Mouse (Mus musculus) midbrain, embryonic 16.5 days (tissue): ENCODE measurements at regions not wholly inside any gene's neighbourhood (a gene's known extent, or its start where the extent isn't known, plus 50 kb on each side); places are given as distances from the start of the nearest gene placed in this dataset.
A peak's percentile ranks its signal among the peaks of the same experiment; 100 is the strongest.

Experiments used
- ATAC-seq: fragments of 200-750 bp; cut with Nextera tagmentation; 2 replicates; pipeline ENCODE4 v1.8.0; 2017; ENCODE audit warnings: moderate TSS enrichment
- H3K27ac ChIP-seq: fragments of 300-500 bp; sonication (generic); 2 replicates; pipeline ENCODE4 v1.5.1; 2014; ENCODE audit warnings: mild to moderate bottlenecking, low read length, mixed read lengths
- H3K27me3 ChIP-seq: fragments of 300-500 bp; sonication (generic); 2 replicates; pipeline ENCODE4 v1.6.1; 2014; ENCODE audit warnings: low read depth, low read length, mixed read lengths; ENCODE audit not compliant: control insufficient read depth, insufficient read depth
- H3K36me3 ChIP-seq: fragments of 300-500 bp; sonication (generic); 2 replicates; pipeline ENCODE4 v1.6.1; 2014; ENCODE audit warnings: mild to moderate bottlenecking, low read length, moderate library complexity, mixed read lengths; ENCODE audit not compliant: control insufficient read depth, insufficient read depth
- H3K4me1 ChIP-seq: fragments of 300-500 bp; sonication (generic); 2 replicates; pipeline ENCODE4 v1.6.1; 2014; ENCODE audit warnings: mild to moderate bottlenecking, low read length, mixed read lengths; ENCODE audit not compliant: control insufficient read depth, insufficient read depth
- H3K4me2 ChIP-seq: fragments of 300-500 bp; sonication (generic); 2 replicates; pipeline ENCODE4 v1.6.1; 2014; ENCODE audit warnings: mild to moderate bottlenecking, low read length, mixed read lengths
- H3K4me3 ChIP-seq: fragments of 300-500 bp; sonication (generic); 2 replicates; pipeline ENCODE4 v1.5.1; 2014; ENCODE audit warnings: low read depth, mild to moderate bottlenecking, low read length, moderate library complexity, mixed read lengths
- H3K9ac ChIP-seq: fragments of 300-500 bp; sonication (generic); 2 replicates; pipeline ENCODE4 v1.6.1; 2014; ENCODE audit warnings: low read depth, low read length, mixed read lengths
- H3K9me3 ChIP-seq: fragments of 300-500 bp; sonication (generic); replicated peaks from 2 replicates; pipeline ENCODE4 v1.6.1; 2014; ENCODE audit warnings: mild to moderate bottlenecking, low read length, mixed read lengths; ENCODE audit not compliant: control insufficient read depth, poor library complexity, severe bottlenecking
- WGBS: fragments of 180-500 bp; shearing (Covaris S2); extraction: QIAGEN DNeasy Blood & Tissue Kit; methylation state at CpG from one replicate; pipeline ENCODE4 v1.1.7; 2014; 5-methylcytosine and 5-hydroxymethylcytosine counted together

DNA sequence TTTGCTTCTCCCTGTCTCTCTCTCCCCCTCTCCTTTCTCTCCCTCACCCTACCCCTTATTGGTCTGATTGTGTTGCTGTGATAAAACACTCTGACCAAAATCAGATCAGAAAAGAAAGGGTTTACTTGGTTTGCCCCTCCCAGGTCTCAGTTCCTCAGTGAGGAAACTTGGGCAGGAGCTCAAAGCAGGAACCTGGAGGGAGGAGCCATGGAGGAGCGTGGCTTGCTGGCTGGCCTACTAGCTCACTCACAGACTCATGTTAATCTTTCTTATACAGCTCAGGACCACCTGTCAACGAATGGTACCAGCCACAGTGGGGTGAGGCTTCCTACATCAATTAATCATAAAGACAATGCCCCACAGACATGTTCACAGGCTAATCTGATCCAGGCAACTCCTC, 339.4 kb downstream of the Fam49a start:
- Histone ChIP-seq H3K36me3 (no peaks in the 10 kb centered on the region), H3K4me3 (no peak overlapping the region), H3K9ac (no peak overlapping the region), H3K4me1 (no peaks in the 10 kb centered on the region), H3K9me3 (no peaks in the 10 kb centered on the region), H3K27me3 (no peaks in the 10 kb centered on the region), H3K4me2 (no peak overlapping the region), H3K27ac (no peak overlapping the region)
- WGBS = 58% methylated on average over 2 of the region's 2 CpGs
- no peak for ATAC-seq

DNA sequence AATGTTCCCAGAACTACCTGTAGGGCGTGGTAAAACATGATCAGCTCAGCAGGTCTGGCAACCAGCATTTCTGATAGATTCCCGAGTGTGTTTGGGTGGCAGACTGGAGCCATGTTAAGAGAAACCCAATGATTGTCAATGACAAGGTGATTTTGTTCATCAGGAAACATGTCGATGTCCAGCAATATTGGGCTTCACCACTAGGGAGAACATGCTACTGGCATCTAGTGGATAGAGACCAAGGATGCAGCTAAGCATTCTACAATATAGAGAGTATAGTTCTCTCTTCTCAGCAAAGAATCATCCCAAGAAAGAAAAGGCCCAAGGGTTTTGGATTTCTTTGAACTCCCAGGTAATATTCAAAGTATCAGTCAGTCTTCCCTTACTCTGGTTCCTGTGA, 333.5 kb downstream of the Fam49a start:
- WGBS = 93% methylated on average over 3 of the region's 3 CpGs
- no peaks in the 10 kb centered on the region for H3K27me3 ChIP-seq
- no peak overlapping the region for H3K27ac ChIP-seq
- H3K9ac ChIP-seq = no peak overlapping the region
- no peak for ATAC-seq
- H3K4me1 ChIP-seq = peaks cover 13% of the 10 kb centered on the region
- H3K9me3 ChIP-seq = no peaks in the 10 kb centered on the region
- no peak overlapping the region for H3K4me3 ChIP-seq
- H3K4me2 ChIP-seq = no peak overlapping the region
- no peaks in the 10 kb centered on the region for H3K36me3 ChIP-seq

GRCm38 (mm10) chr12:12594567-12594966, 332.6 kb downstream of the Fam49a start:
- Histone ChIP-seq H3K4me2 (no peak overlapping the region), H3K27ac (no peak overlapping the region), H3K9me3 (no peaks in the 10 kb centered on the region), H3K36me3 (no peaks in the 10 kb centered on the region), H3K27me3 (no peaks in the 10 kb centered on the region), H3K9ac (no peak overlapping the region), H3K4me1 (peaks cover 13% of the 10 kb centered on the region), H3K4me3 (no peak overlapping the region)
- WGBS = 92% methylated on average over 3 of the region's 3 CpGs
- no peak for ATAC-seq

DNA sequence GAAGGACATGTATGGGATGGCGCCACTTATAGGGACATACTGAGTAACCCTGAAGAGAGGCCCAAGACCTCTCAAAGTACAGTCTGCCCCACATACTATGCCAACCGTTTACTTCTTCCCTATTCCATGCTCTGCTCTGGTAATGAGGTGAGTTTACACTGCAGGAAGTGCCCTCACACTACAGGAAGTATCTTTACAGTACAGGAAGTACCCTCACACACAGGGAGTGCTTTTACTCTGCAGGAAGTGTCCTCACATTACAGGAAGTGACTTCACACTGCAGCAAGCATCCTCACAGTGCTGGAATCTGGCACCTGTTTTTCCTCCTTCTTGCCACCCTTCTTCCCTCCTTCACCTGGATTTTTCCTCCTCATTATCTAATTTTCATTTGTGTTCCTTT, 331.4 kb downstream of the Fam49a start:
- Histone ChIP-seq H3K4me1 (peaks cover 13% of the 10 kb centered on the region), H3K4me2 (no peak overlapping the region), H3K9ac (no peak overlapping the region), H3K27ac (no peak overlapping the region), H3K27me3 (no peaks in the 10 kb centered on the region), H3K9me3 (no peaks in the 10 kb centered on the region), H3K4me3 (no peak overlapping the region), H3K36me3 (no peaks in the 10 kb centered on the region)
- whole genome bisulfite sequencing = 93% methylated on average over 2 of the region's 2 CpGs
- ATAC-seq = no peak

DNA sequence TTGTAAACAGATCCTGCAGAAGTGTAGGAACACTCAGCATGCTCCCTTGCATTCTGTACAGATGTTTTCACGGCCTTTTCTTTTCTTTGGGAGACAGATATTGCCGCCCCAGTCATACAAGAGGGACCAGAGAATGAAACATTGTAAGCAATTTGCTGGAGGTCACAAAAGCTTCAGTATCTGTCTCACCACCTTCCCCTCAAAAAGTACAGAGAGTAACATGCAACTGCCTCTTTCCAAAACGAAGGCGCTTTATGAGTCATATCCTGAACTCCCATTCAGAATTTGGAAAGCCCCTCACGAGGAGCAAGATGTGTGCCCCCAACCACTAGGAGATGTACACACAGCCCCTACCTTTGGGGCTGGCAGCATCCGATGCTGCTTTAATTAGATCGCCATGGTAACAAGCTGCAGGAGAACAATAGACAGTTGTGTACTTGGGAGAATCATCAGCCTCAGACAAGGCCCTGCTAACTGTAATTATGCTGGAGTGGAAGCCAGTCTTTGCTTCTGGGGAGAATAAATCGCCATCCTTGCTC, 328.9 kb downstream of the Fam49a start:
- Histone ChIP-seq H3K27ac (peak overlapping the region; percentile 50), H3K4me1 (peaks cover 13% of the 10 kb centered on the region), H3K9me3 (no peaks in the 10 kb centered on the region), H3K9ac (no peak overlapping the region), H3K4me2 (no peak overlapping the region), H3K27me3 (no peaks in the 10 kb centered on the region), H3K4me3 (no peak overlapping the region), H3K36me3 (no peaks in the 10 kb centered on the region)
- 37% methylated on average over 8 of the region's 8 CpGs for WGBS
- ATAC-seq = peak; percentile 96

GRCm38 (mm10) chr12:12588771-12589370, 326.9 kb downstream of the Fam49a start:
- WGBS = 92% methylated on average over 5 of the region's 5 CpGs
- no peak overlapping the region for H3K27ac ChIP-seq

DNA sequence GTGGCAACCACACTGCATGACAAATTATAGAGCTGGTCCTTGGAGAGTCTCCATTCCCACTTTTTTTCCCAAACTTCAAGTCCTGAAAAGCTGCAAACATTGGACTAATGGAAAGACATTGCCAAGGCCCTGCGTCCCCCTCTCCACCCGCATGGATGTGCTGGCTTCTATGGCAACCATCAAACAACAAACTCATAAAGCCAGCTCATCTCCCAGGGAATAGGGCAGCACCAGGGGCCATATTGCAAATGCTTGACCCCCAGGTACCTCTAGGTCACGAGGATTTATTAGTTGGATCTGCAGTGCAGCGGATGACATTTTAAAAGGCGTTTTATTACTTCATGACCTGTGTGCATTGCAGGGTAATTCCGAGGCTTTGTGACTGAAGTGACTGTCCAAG, 324.5 kb downstream of the Fam49a start:
- Histone ChIP-seq H3K27ac (no peak overlapping the region), H3K4me1 (peaks cover 11% of the 10 kb centered on the region), H3K36me3 (no peaks in the 10 kb centered on the region), H3K4me3 (no peak overlapping the region), H3K9ac (no peak overlapping the region), H3K27me3 (no peaks in the 10 kb centered on the region), H3K9me3 (no peaks in the 10 kb centered on the region), H3K4me2 (no peak overlapping the region)
- 83% methylated on average over 6 of the region's 6 CpGs for WGBS
- no peak for ATAC-seq

More at GRCm38 (mm10) chr12:12588771-12589370, 326.9 kb downstream of the Fam49a start:
- Histone ChIP-seq H3K4me1 (peaks cover 13% of the 10 kb centered on the region), H3K9me3 (no peaks in the 10 kb centered on the region), H3K27me3 (no peaks in the 10 kb centered on the region), H3K9ac (no peak overlapping the region), H3K4me3 (no peak overlapping the region), H3K36me3 (no peaks in the 10 kb centered on the region), H3K4me2 (no peak overlapping the region)
- no peak for ATAC-seq

DNA sequence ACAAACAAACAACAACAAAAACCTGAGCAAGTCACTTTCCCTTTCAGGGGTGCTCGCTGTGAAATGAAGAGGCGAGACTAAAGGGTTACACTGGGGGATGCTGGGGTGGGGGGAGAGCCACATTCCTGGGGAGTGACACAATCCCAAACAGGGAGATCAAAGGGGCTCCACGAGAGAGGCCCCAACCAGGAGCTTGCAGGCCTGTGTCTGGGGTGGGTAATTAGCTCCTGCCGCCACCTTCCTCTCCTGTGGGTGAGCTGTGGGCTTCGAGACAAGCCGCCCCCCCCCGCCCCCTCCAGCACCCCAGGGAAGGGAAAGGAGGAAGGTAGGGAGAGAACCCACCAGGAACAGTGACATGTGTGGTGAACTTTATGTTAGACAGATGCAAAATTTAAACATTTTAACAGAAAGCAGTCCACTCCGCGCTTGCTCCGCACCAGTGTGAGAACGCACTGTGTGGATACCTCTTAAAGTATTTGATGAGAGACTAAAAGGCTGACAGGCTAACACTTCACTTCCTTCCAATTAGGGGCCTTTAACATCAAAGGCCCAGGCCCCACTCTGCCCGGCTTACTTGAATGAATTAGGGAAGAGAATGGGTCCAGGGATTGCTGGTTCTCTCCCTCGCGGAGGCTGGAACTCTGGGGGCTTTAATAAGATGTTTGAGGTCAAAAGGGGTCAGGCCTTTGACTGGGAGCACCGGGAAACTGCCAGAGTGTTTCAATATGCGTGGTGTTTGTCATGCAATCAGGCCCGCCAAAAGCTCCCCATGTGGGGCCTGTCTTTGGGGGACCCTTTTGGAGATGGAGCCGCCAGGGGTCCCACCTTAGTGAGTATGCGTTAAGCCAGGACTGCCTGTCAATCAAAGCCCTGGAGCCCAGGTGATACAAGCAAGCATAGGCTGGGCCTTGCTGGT, 319.6 kb downstream of the Fam49a start:
- Histone ChIP-seq H3K27me3 (no peaks in the 10 kb centered on the region), H3K4me2 (no peak overlapping the region), H3K4me1 (peaks cover 14% of the 10 kb centered on the region; the same call in 1 of the 2 replicates), H3K4me3 (no peak overlapping the region), H3K9me3 (no peaks in the 10 kb centered on the region), H3K27ac (no peak overlapping the region), H3K36me3 (no peaks in the 10 kb centered on the region), H3K9ac (no peak overlapping the region)
- peak; percentile 77 for ATAC-seq
- 6% methylated on average over 19 of the region's 19 CpGs for WGBS

DNA sequence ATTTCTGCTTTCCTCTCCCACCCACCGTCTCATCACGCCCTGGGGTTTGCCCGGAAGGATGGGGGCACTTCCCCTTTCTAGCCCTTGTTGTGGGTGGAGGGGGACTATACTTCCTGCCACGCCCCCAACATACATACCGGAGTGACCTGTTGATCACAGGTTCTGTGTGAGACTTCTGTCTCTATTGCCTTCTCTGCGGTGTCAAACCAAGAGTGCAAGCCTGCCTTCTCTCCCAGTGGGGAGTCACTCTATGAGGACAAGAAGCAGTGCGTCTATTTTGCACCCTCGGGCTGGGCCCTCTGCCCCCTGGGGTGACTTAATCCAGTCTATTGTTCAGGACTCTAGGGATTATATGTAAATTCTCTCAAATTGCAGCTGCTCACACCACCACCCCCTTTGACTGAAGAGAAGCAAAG, 318.8 kb downstream of the Fam49a start:
- H3K27me3 ChIP-seq = no peaks in the 10 kb centered on the region
- ATAC-seq = 0 out of 2 replicates have a peak, but pooled peaks have one; percentile 23
- H3K9me3 ChIP-seq = no peaks in the 10 kb centered on the region
- no peak overlapping the region for H3K9ac ChIP-seq
- no peaks in the 10 kb centered on the region for H3K36me3 ChIP-seq
- H3K4me1 ChIP-seq = peaks cover 14% of the 10 kb centered on the region; the same call in 1 of the 2 replicates
- no peak overlapping the region for H3K27ac ChIP-seq
- WGBS = 2% methylated on average over 8 of the region's 8 CpGs
- no peak overlapping the region for H3K4me2 ChIP-seq
- no peak overlapping the region for H3K4me3 ChIP-seq
